Mouse (Mus musculus) retina, postnatal 1 day (tissue): ENCODE results near the gene Fam187b.

Source experiments
- DNase-seq: peaks from one replicate; pipeline ENCODE4 v3.0.0-alpha.2; 2012

The Fam187b gene

DNA sequence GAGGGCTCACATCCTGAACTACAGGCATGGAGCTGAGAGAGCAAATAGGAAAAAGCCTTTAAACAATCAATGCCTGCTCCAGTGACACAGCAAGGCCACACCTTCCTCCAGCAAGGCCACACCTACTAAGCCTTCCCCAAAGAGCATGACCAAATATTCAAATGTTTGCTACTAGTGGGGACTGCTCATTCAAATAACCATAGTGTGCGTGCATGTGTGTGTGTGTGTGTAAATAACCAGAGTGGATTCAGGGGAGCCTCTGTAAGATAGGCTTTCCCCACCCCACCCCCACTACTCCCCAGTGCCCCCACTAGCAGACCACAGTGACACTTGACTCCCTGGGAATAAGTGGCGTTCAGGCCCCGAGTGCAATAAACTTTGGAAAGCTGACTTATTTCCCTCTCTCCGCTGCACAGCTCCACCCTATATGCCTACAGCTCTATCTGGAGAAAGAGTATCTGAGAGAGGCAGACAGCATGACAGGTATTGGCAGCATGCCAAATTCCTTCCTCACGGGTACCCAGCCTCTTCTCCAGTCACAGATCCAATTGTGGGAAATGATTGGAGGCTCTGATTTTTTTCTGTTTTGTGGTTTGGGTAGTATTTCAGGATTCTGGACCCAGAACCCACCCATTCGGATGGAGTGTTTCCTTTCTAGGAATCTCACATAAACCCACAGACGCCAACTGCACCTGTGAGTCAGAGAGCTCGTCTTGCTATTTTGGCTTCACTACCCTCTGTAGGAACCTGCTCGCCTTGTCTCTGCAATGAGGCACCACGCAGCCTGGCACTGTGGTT, 43.7 kb downstream of the Fam187b start:
- peak; percentile 52 for DNase-seq

DNA sequence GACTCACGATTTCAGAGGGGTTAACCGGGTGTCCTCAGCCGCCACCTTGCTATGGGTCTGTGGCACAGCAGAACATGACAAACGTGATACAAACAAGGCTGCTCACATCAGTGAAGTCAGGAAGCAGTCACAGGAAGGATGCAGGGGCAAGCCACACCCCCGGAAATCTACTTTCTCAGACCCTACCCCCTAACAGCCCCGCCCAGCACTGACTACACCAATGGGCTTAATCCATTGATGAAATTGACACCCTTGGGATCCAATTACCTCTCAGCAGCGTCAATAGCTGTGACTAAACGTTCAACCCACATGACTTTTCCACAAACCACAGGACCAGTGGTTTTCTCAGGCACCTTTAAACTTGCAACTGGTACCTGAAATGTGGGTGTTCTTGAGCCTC, 55.0 kb downstream of the Fam187b start:
- DNase-seq, result no peak

- no peak for DNase-seq
These were observed 57.1 kb downstream of the Fam187b start for GRCm38 (mm10) chr7:31030717-31031116.

- no peak for DNase-seq
These were observed 58.1 kb downstream of the Fam187b start for GRCm38 (mm10) chr7:31031731-31032130.

GRCm38 (mm10) chr7:31033409-31034165, 60.0 kb downstream of the Fam187b start:
- no peak for DNase-seq

DNA sequence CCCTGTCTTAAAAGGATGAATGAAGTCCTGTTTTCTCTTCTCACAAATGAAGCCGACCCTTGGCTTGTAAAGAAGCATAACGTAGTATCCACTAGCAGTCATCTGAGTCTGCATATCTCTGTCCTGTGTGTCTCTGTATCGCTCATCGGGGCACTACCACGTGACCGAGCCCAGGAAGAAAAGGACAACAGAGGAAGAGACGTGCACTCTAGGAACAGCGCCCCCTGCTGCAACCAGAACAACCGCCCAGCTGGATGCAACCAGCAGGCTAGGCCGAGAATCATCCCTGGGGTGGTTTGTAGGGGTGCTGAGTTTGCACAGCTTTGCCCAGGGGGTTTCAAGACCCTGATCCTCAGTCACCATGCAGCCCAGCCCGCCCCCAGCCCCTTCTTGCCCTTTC, 61.2 kb downstream of the Fam187b start:
- DNase-seq, result no peak

- DNase-seq, result no peak
These were observed 61.7 kb downstream of the Fam187b start for GRCm38 (mm10) chr7:31035291-31035690.

DNA sequence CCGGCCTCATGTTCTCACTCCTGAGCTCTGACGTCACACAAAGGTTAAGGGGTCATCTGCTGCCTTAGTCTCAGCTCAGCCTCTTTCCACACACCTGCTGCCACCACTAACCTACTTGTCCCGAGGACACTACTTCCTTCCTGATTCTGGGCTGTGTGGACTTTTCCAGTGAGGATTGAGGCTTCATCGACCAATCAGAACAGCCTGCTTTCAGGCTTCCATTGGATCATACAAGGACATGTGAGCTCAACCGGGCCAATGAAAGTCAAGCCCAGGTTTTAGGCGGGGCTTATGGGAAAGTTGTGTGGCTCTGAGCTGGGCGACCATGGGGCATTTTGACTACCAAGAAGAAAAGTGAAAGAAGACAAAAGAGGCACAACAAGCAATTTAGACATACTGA, 63.3 kb downstream of the Fam187b start:
- DNase-seq, result no peak

- no peak for DNase-seq
These were observed 64.1 kb downstream of the Fam187b start for GRCm38 (mm10) chr7:31037675-31038074.

- DNase-seq, result no peak
These were observed 65.4 kb downstream of the Fam187b start for GRCm38 (mm10) chr7:31039011-31039410.
